8 mouse cellular contexts compared by ENCODE assay signal in genomic region chr7:99217338-99218074, GRCm38 (mm10). TPM values are rescaled to one million over a fixed set of nuclear protein-coding genes. Genes with fewer than 3 reads are reported as not detected.
DNase-seq lines count a peak whose midpoint lies in the region; ATAC-seq and TF ChIP-seq lines count a peak whose summit lies in the region.

No protein-coding gene starts in this region.

- H3K27me3 ChIP-seq in midbrain, embryonic 13.5 days, result no peaks in the 10 kb centered on the region
- H3K27me3 ChIP-seq in midbrain, embryonic 11.5 days (ENCODE audit: control insufficient read depth, insufficient read depth, low read length), result no peaks in the 10 kb centered on the region
- H3K27me3 ChIP-seq in hindbrain, postnatal 0 days (ENCODE audit: insufficient read depth, low read length), result no peaks in the 10 kb centered on the region
- no peaks in the 10 kb centered on the region for H3K27me3 ChIP-seq in midbrain, embryonic 16.5 days (ENCODE audit: control insufficient read depth, insufficient read depth, low read depth, low read length)

- no peaks in the 10 kb centered on the region for H3K4me1 ChIP-seq in midbrain, embryonic 13.5 days (replicated peaks)
- H3K4me1 ChIP-seq in midbrain, embryonic 11.5 days (ENCODE audit: control insufficient read depth, insufficient read depth, low read length), result no peaks in the 10 kb centered on the region
- H3K4me1 ChIP-seq in hindbrain, postnatal 0 days (ENCODE audit: insufficient read depth, low read length), result no peaks in the 10 kb centered on the region; the same call in 1 of the 2 replicates
- no peaks in the 10 kb centered on the region for H3K4me1 ChIP-seq in midbrain, embryonic 16.5 days (ENCODE audit: control insufficient read depth, insufficient read depth, low read length)

- TF ChIP-seq CTCF in hindbrain, postnatal 0 days (IDR thresholded peaks at IDR 0.05; ENCODE audit: low read depth), result no peak

- no peak overlapping the region for H3K9ac ChIP-seq in midbrain, embryonic 13.5 days (replicated peaks)
- H3K9ac ChIP-seq in midbrain, embryonic 11.5 days (ENCODE audit: low read length), result no peak overlapping the region
- no peak overlapping the region for H3K9ac ChIP-seq in hindbrain, postnatal 0 days (replicated peaks; ENCODE audit: low read length)
- no peak overlapping the region for H3K9ac ChIP-seq in midbrain, embryonic 16.5 days (ENCODE audit: low read depth, low read length)

- H3K9me3 ChIP-seq in midbrain, embryonic 13.5 days, result no peaks in the 10 kb centered on the region
- no peaks in the 10 kb centered on the region for H3K9me3 ChIP-seq in midbrain, embryonic 11.5 days (ENCODE audit: control insufficient read depth, low read length)
- no peaks in the 10 kb centered on the region for H3K9me3 ChIP-seq in hindbrain, postnatal 0 days (ENCODE audit: low read length)
- no peaks in the 10 kb centered on the region for H3K9me3 ChIP-seq in midbrain, embryonic 16.5 days (replicated peaks; ENCODE audit: control insufficient read depth, low read length, poor library complexity, severe bottlenecking)

- 70% methylated on average over 3 of the region's 3 CpGs for WGBS in midbrain, embryonic 13.5 days
- 80% methylated on average over 3 of the region's 3 CpGs for WGBS in midbrain, embryonic 11.5 days
- 38% methylated on average over 3 of the region's 3 CpGs for WGBS in hindbrain, postnatal 0 days
- WGBS in midbrain, embryonic 16.5 days, result 62% methylated on average over 3 of the region's 3 CpGs

- no peak overlapping the region for H3K4me3 ChIP-seq in midbrain, embryonic 13.5 days (replicated peaks)
- no peak overlapping the region for H3K4me3 ChIP-seq in midbrain, embryonic 11.5 days (ENCODE audit: low read depth, low read length)
- no peak overlapping the region for H3K4me3 ChIP-seq in hindbrain, postnatal 0 days (ENCODE audit: low read length)
- H3K4me3 ChIP-seq in midbrain, embryonic 16.5 days (ENCODE audit: low read depth, low read length), result no peak overlapping the region

- ATAC-seq in midbrain, embryonic 13.5 days, result peak; percentile 66
- no peak for ATAC-seq in midbrain, embryonic 11.5 days (ENCODE audit: low FRiP score)
- peak; percentile 92 for ATAC-seq in hindbrain, postnatal 0 days
- ATAC-seq in midbrain, embryonic 16.5 days, result peak; percentile 64

- H3K4me2 ChIP-seq in midbrain, embryonic 13.5 days (replicated peaks), result no peak overlapping the region
- H3K4me2 ChIP-seq in midbrain, embryonic 11.5 days, result no peak overlapping the region
- no peak overlapping the region for H3K4me2 ChIP-seq in hindbrain, postnatal 0 days (ENCODE audit: low read depth, low read length)
- H3K4me2 ChIP-seq in midbrain, embryonic 16.5 days (ENCODE audit: low read length), result no peak overlapping the region

- H3K36me3 ChIP-seq in midbrain, embryonic 13.5 days, result no peaks in the 10 kb centered on the region
- H3K36me3 ChIP-seq in midbrain, embryonic 11.5 days (ENCODE audit: control insufficient read depth, insufficient read depth, low read length), result no peaks in the 10 kb centered on the region
- H3K36me3 ChIP-seq in hindbrain, postnatal 0 days (ENCODE audit: insufficient read depth, low read length), result no peaks in the 10 kb centered on the region
- no peaks in the 10 kb centered on the region for H3K36me3 ChIP-seq in midbrain, embryonic 16.5 days (ENCODE audit: control insufficient read depth, insufficient read depth, low read length)

- peak; percentile 9 for DNase-seq in cerebellum, adult 11-12 months
- DNase-seq in cerebellum, adult 9-10 months, result no peak
- no peak for DNase-seq in midbrain, embryonic 11.5 days (ENCODE audit: low spot score, missing footprints)
- DNase-seq in hindbrain, postnatal 0 days (ENCODE audit: low spot score), result peak; percentile 81
- no peak for DNase-seq in urinary bladder, adult 18-20 months (ENCODE audit: low spot score in 2 of 2)
- no peak for DNase-seq in T-cell, adult 2 months (ENCODE audit: low spot score)

- H3K27ac ChIP-seq in midbrain, embryonic 13.5 days, result no peak overlapping the region
- H3K27ac ChIP-seq in midbrain, embryonic 11.5 days (ENCODE audit: low read depth, low read length), result no peak overlapping the region
- no peak overlapping the region for H3K27ac ChIP-seq in hindbrain, postnatal 0 days
- H3K27ac ChIP-seq in midbrain, embryonic 16.5 days (ENCODE audit: low read length), result no peak overlapping the region

RNA-seq across cellular contexts. Expression of gene Mogat2, which starts 20.9 kb away (rescaled TPM):
- 2.2 and 3.0 TPM in 2 replicates for polyA plus RNA-seq in midbrain, embryonic 13.5 days (2015; fragmentation: Nextera tagmentation; extraction: Ambion mirVana)
- polyA plus RNA-seq in midbrain, embryonic 11.5 days (2014; fragmentation: Nextera tagmentation; extraction: Ambion mirVana), result 10.1 and 13.0 TPM in 2 replicates
- total RNA-seq in hindbrain, postnatal 0 days (2014; rRNA removed), result 1.2 TPM in 1 of 2 replicates, not detected in the other
- 0.29 TPM in 2 replicates for polyA plus RNA-seq in hindbrain, postnatal 0 days (2015; fragmentation: Nextera tagmentation; extraction: Ambion mirVana)
- polyA plus RNA-seq in midbrain, embryonic 16.5 days (2015; fragmentation: Nextera tagmentation; extraction: Ambion mirVana), result 1.1 and 1.2 TPM in 2 replicates

RNA-seq across cellular contexts. Expression of gene Dgat2, which starts 35.0 kb away (rescaled TPM):
- polyA plus RNA-seq in midbrain, embryonic 13.5 days (2015; fragmentation: Nextera tagmentation; extraction: Ambion mirVana), result 11.1 and 12.8 TPM in 2 replicates
- 8.7 and 9.8 TPM in 2 replicates for polyA plus RNA-seq in midbrain, embryonic 11.5 days (2014; fragmentation: Nextera tagmentation; extraction: Ambion mirVana)
- total RNA-seq in hindbrain, postnatal 0 days (2014; rRNA removed), result 37.8 TPM in 2 replicates
- 28.3 and 29.9 TPM in 2 replicates for polyA plus RNA-seq in hindbrain, postnatal 0 days (2015; fragmentation: Nextera tagmentation; extraction: Ambion mirVana)
- 22.0 and 24.0 TPM in 2 replicates for polyA plus RNA-seq in midbrain, embryonic 16.5 days (2015; fragmentation: Nextera tagmentation; extraction: Ambion mirVana)

RNA-seq across cellular contexts. Expression of gene Map6, which starts 49.7 kb away (rescaled TPM):
- polyA plus RNA-seq in midbrain, embryonic 13.5 days (2015; fragmentation: Nextera tagmentation; extraction: Ambion mirVana), result 102 and 106 TPM in 2 replicates
- 38.8 and 43.1 TPM in 2 replicates for polyA plus RNA-seq in midbrain, embryonic 11.5 days (2014; fragmentation: Nextera tagmentation; extraction: Ambion mirVana)
- 292 and 327 TPM in 2 replicates for total RNA-seq in hindbrain, postnatal 0 days (2014; rRNA removed)
- polyA plus RNA-seq in hindbrain, postnatal 0 days (2015; fragmentation: Nextera tagmentation; extraction: Ambion mirVana), result 97.4 and 111 TPM in 2 replicates
- polyA plus RNA-seq in midbrain, embryonic 16.5 days (2015; fragmentation: Nextera tagmentation; extraction: Ambion mirVana), result 140 and 155 TPM in 2 replicates

Comparison
In these comparisons a context has a peak if more than half of its experiments do, and no peak if none do; other contexts are left out.
1. DNase-seq: peak in cerebellum, adult 11-12 months (single experiment) and hindbrain, postnatal 0 days (single experiment); none in cerebellum, adult 9-10 months (single experiment), midbrain, embryonic 11.5 days (single experiment), urinary bladder, adult 18-20 months (0 of 2) and T-cell, adult 2 months (single experiment).